Mouse (Mus musculus) midbrain, embryonic 10.5 days (tissue): ENCODE measurements around the gene Slc13a3. TPM values are rescaled to one million over a fixed set of nuclear protein-coding genes. Genes with fewer than 3 reads are reported as not detected.

Source experiments
- DNase-seq: peaks from one replicate; pipeline ENCODE4 v3.0.0-alpha.2; 2017; ENCODE audit warnings: low spot score
- H3K27ac ChIP-seq: fragments of 300-500 bp; sonication (generic); replicated peaks from 2 replicates; pipeline ENCODE4 v1.5.1; 2016; ENCODE audit warnings: mild to moderate bottlenecking
- H3K27me3 ChIP-seq: fragments of 300-500 bp; sonication (generic); 2 replicates; pipeline ENCODE4 v1.6.1; 2016; ENCODE audit warnings: low read depth, mild to moderate bottlenecking; ENCODE audit not compliant: poor library complexity, severe bottlenecking
- H3K36me3 ChIP-seq: fragments of 300-500 bp; sonication (generic); 2 replicates; pipeline ENCODE4 v1.6.1; 2016; ENCODE audit warnings: mild to moderate bottlenecking, moderate library complexity
- H3K4me1 ChIP-seq: fragments of 300-500 bp; sonication (generic); 2 replicates; pipeline ENCODE4 v1.6.1; 2016
- H3K4me3 ChIP-seq: fragments of 300-500 bp; sonication (generic); 2 replicates; pipeline ENCODE4 v1.5.1; 2016; ENCODE audit warnings: mild to moderate bottlenecking, moderate library complexity
- H3K9me3 ChIP-seq: fragments of 300-500 bp; sonication (generic); replicated peaks from 2 replicates; pipeline ENCODE4 v1.6.1; 2016; ENCODE audit warnings: mild to moderate bottlenecking
- WGBS: fragments of 180-500 bp; shearing (Covaris S2); methylation state at CpG from one replicate; pipeline ENCODE4 v1.1.7; 2016; 5-methylcytosine and 5-hydroxymethylcytosine counted together
- polyA plus RNA-seq: library from polyadenylated mRNA; unstranded; fragments of >200 nt; fragmentation: Nextera tagmentation; extraction: Ambion mirVana; gene quantifications from 2 replicates; pipeline ENCODE4 v1.2.1, GENCODE M21; 2016

The Slc13a3 gene
- polyA plus RNA-seq, 1 experiment from 2014 or later, result 0.48 TPM

- no peaks in the 10 kb centered on the region for H3K9me3 ChIP-seq
- no peaks in the 10 kb centered on the region for H3K27me3 ChIP-seq
- peak overlapping the region; percentile 72 for H3K27ac ChIP-seq
- DNase-seq, result no peak
- WGBS, result 69% methylated on average over 4 of the region's 4 CpGs
- no peak overlapping the region for H3K4me3 ChIP-seq
- peaks cover 46% of the 10 kb centered on the region for H3K4me1 ChIP-seq
- H3K36me3 ChIP-seq, result no peaks in the 10 kb centered on the region
These were observed 53.3 kb downstream of the Slc13a3 start for GRCm38 (mm10) chr2:165419670-165420111.

DNA sequence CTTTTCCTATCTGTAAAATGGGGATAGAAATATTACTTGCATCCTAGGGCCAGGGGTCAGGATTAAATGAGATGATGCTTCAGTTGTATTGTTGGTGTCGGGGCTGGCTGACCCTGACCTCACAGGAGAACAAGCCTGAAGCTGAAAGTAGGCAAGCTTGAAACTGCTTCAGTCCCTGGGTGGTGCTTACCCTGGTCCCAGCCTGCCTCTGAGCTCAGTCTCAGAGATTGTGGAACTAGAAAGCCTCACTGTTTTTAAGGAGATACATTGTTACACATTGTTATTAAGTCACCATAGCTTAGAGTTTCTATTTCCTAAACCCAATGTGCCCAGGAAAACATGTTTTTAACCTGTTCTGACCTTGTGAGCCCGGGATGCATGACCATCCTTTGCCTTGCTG is 54.5 kb downstream of the Slc13a3 start:
- H3K9me3 ChIP-seq, result no peaks in the 10 kb centered on the region
- WGBS, result 87% methylated on average over 2 of the region's 2 CpGs
- peaks cover 58% of the 10 kb centered on the region for H3K4me1 ChIP-seq
- no peak overlapping the region for H3K4me3 ChIP-seq
- no peak overlapping the region for H3K27ac ChIP-seq
- DNase-seq, result no peak
- H3K27me3 ChIP-seq, result no peaks in the 10 kb centered on the region
- H3K36me3 ChIP-seq, result no peaks in the 10 kb centered on the region

DNA sequence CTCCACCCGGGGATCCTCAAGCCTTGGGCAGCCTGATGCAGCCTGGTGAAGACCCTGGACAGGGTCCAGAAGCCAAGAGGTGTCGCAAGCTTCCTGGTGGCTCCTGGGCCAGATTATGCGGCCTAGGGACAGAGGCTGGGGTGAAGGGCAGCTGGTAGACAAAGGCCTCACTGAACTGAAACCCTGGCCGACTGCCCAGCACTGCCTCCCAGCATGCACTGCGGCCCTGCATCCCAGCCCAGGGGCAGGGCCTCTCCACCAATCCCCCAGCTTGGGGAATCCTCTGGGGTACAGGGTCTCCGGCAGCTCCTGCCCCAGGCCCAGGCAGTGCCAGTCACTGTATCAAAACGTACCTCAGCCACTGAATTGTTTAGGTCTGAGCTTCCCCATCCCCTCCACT is 55.7 kb downstream of the Slc13a3 start:
- no peaks in the 10 kb centered on the region for H3K9me3 ChIP-seq
- H3K27ac ChIP-seq, result peak overlapping the region; percentile 81
- peak; percentile 46 for DNase-seq
- no peaks in the 10 kb centered on the region for H3K27me3 ChIP-seq
- H3K36me3 ChIP-seq, result no peaks in the 10 kb centered on the region
- H3K4me1 ChIP-seq, result peaks cover 58% of the 10 kb centered on the region
- H3K4me3 ChIP-seq, result no peak overlapping the region
- WGBS, result 60% methylated on average over 7 of the region's 7 CpGs

DNA sequence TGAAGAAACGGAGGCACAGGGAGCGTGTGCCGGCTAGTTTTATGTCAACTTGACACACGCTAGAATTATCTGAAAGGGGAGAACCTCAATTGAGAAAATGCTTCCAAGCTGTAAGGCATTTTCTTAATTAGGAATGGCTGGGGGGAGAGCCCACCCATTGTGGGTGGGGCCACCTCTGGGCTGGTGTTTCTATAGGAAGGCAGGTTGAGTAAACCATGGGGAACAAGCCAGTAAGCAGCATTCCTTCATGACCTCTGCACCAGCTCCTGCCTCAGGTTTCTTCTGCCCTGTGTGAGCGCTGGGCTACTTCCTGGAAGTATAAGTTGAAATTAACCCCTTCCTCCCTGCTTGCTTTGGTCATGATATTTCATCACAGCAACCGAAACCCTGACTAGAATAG is 57.2 kb downstream of the Slc13a3 start:
- WGBS, result 74% methylated on average over 6 of the region's 6 CpGs
- Histone ChIP-seq H3K27ac (peak overlapping the region; percentile 81), H3K9me3 (no peaks in the 10 kb centered on the region), H3K27me3 (no peaks in the 10 kb centered on the region), H3K4me3 (no peak overlapping the region), H3K36me3 (no peaks in the 10 kb centered on the region), H3K4me1 (peaks cover 58% of the 10 kb centered on the region)
- no peak for DNase-seq

DNA sequence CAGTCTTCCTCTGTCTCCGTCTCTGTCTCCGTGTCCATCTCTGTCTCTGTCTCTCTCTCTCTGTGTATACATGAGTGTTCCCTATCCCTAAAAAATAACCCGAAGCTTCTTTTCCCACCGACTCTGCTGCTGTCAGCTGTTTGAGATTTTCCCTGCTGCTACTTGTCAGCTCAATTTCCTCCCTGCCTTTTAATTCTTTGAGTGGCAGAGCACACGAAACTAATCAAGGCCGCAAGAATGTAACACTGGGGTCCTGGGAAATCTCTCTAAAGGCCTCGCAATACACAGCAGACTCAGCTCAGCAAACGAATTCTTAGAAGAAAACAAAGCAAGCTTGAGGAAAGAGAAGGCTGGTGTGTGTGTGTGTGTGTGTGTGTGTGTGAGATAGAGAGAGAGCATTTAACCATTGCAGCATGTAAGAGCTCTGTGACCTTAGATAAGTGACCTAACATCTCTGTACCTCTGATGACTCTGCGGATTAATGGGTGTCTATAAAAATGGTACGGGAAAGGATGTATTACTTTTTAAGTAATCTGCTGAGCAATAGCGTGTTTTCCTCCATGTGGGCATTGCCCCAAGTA is 57.8 kb downstream of the Slc13a3 start:
- 49% methylated on average over 11 of the region's 11 CpGs for WGBS
- peak overlapping the region; percentile 81 for H3K27ac ChIP-seq
- DNase-seq, result peak; percentile 30

GRCm38 (mm10) chr2:165414321-165414720 is 58.7 kb downstream of the Slc13a3 start:
- 76% methylated on average over 5 of the region's 5 CpGs for WGBS
- no peaks in the 10 kb centered on the region; the same call in 1 of the 2 replicates for H3K27me3 ChIP-seq
- H3K36me3 ChIP-seq, result no peaks in the 10 kb centered on the region
- H3K4me1 ChIP-seq, result peaks cover 43% of the 10 kb centered on the region
- no peak overlapping the region for H3K4me3 ChIP-seq
- no peak for DNase-seq
- no peaks in the 10 kb centered on the region for H3K9me3 ChIP-seq
- H3K27ac ChIP-seq, result peak overlapping the region; percentile 81

More for the DNA sequence above, 57.8 kb downstream of the Slc13a3 start:
- H3K9me3 ChIP-seq, result no peaks in the 10 kb centered on the region
- H3K36me3 ChIP-seq, result no peaks in the 10 kb centered on the region
- peaks cover 52% of the 10 kb centered on the region for H3K4me1 ChIP-seq
- no peak overlapping the region for H3K4me3 ChIP-seq
- no peaks in the 10 kb centered on the region for H3K27me3 ChIP-seq

DNA sequence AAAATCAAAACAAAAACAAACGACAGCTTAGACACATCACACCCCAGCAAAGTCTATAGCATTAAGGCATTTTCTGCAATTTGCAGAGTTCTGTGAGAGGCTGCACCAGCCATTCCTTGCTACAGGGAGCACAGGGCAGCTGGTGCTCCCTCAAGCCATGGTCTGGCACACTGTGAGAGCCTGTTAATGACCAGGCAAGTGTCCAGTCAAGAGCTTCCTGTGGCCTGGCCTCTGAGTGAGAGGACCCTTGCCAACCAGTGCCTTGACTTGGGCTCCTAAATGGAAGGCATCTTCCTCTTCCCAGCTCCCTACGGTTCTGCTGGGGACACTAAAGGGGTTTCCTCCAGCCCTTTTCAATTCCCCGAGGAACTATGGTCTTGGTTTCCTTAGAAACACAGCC is 59.1 kb downstream of the Slc13a3 start:
- 48% methylated on average over 3 of the region's 3 CpGs for WGBS
- H3K27ac ChIP-seq, result peak overlapping the region; percentile 81

DNA sequence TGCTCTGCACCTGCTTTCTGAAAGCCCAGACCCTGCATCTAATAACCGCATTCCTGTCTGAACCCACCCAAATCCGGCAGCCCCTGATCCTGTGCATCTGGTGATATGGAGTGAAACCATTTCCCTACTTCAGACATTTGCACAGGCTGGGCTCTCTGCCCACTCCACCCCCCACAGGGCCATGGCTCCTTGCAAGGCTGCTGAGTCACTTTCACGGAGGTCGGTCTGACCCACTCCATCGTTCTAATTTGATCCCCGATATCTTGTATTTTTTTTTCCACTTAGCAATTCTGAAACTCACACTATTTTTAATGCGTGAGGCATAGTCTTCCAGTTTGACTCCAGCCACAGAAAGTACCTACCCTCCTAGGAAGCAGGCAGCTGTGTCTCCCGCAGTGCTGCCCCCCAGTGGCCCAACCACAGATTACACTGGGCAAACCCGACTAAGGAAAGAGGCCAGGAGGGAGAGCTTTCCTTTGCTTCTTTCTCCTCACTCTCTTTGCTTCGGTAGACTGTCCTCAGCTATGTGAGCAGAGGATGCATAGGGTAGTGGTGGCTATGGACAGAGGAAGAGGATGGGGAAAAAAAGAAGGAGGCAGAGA is 65.2 kb downstream of the Slc13a3 start:
- 57% methylated on average over 10 of the region's 10 CpGs for WGBS
- DNase-seq, result peak; percentile 73
- no peak overlapping the region for H3K27ac ChIP-seq

More for the DNA sequence above, 59.1 kb downstream of the Slc13a3 start:
- H3K36me3 ChIP-seq, result no peaks in the 10 kb centered on the region
- H3K4me3 ChIP-seq, result no peak overlapping the region
- H3K9me3 ChIP-seq, result no peaks in the 10 kb centered on the region
- DNase-seq, result no peak
- no peaks in the 10 kb centered on the region; the same call in 1 of the 2 replicates for H3K27me3 ChIP-seq
- peaks cover 41% of the 10 kb centered on the region for H3K4me1 ChIP-seq

DNA sequence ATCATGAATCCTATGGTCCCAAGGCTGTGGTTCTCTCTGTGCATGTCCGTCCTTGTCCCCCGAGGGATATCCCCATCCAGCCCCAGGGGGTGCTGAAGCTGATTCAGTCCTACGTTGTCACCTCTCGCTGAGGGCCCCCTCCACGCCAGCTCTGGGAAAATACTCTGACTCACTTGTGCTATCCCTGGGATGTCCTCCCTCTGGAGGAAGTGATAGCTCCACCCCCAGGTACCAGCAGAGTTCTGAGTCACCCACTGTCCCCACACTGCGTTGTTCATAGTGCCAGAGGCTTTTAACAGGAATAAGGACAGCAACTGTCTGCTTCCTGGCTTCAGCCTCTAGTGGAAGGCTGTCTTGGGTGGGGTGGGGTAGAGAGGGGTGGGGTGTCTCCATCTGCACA is 67.7 kb downstream of the Slc13a3 start:
- Histone ChIP-seq H3K36me3 (no peaks in the 10 kb centered on the region), H3K27me3 (no peaks in the 10 kb centered on the region; the same call in 1 of the 2 replicates), H3K4me1 (peaks cover 14% of the 10 kb centered on the region), H3K9me3 (no peaks in the 10 kb centered on the region), H3K27ac (0 out of 2 replicates have a peak overlapping the region, but pooled peaks have one; percentile 33), H3K4me3 (no peak overlapping the region)
- 65% methylated on average over 6 of the region's 6 CpGs for WGBS
- DNase-seq, result no peak

More for the DNA sequence above, 65.2 kb downstream of the Slc13a3 start:
- no peaks in the 10 kb centered on the region; the same call in 1 of the 2 replicates for H3K27me3 ChIP-seq
- no peak overlapping the region for H3K4me3 ChIP-seq
- H3K36me3 ChIP-seq, result no peaks in the 10 kb centered on the region
- H3K9me3 ChIP-seq, result no peaks in the 10 kb centered on the region
- peaks cover 12% of the 10 kb centered on the region for H3K4me1 ChIP-seq

DNA sequence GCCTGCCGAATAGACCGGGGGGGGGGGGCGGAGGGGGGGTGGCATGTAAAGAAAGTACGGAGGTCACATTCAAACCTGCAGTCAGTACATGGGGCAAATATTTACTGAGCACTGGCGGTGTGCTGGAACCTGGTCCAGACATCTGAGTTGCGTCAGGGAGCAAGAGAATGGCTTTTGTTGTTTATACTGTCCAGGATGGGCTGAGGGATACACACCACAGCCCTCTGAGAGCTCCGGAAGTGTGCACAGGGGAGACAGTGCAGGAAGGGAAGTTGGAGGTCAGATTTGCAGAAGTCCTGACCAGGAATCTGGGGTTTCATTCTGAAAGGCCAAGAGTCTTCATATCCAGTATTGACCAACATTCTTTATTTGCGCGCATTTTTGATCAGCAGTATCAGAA is 68.1 kb downstream of the Slc13a3 start:
- no peaks in the 10 kb centered on the region; the same call in 1 of the 2 replicates for H3K27me3 ChIP-seq
- no peaks in the 10 kb centered on the region for H3K9me3 ChIP-seq
- no peak overlapping the region for H3K4me3 ChIP-seq
- 84% methylated on average over 9 of the region's 9 CpGs for WGBS
- H3K27ac ChIP-seq, result no peak overlapping the region
- no peaks in the 10 kb centered on the region for H3K36me3 ChIP-seq
- no peak for DNase-seq
- peaks cover 14% of the 10 kb centered on the region for H3K4me1 ChIP-seq

DNA sequence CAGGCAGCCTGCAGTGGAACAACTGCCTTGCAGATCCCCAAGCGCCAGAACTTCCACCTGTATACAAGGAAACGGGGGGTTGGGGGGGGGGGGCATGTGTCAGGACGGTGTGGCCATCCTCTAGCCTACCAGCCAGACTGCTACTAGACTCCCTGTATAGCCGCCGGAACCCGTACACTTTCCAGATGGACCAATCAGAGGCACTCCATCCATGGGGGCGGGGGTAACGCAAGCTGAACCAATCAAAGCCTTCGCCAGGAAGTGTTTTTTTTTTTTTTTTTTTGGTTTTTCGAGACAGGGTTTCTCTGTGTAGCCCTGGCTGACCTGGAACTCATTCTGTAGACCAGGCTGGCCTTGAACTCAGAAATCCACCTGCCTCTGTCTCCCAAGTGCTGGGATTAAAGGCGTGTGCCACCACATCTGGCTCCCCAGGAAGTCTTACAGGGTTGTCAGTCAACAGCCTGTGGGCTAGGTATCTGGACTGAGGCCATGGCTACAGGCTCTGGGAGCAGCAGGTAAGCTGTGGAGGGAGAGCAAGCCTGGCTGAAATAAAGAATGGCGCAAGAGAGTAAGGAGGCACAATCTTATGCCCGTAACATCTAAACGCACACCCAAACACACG is 74.8 kb downstream of the Slc13a3 start:
- Histone ChIP-seq H3K4me1 (peaks cover 27% of the 10 kb centered on the region), H3K36me3 (no peaks in the 10 kb centered on the region), H3K4me3 (0 out of 2 replicates have a peak overlapping the region, but pooled peaks have one; percentile 16), H3K9me3 (no peaks in the 10 kb centered on the region), H3K27ac (peak overlapping the region; percentile 74), H3K27me3 (no peaks in the 10 kb centered on the region)
- 55% methylated on average over 15 of the region's 15 CpGs for WGBS
- peak; percentile 38 for DNase-seq

DNA sequence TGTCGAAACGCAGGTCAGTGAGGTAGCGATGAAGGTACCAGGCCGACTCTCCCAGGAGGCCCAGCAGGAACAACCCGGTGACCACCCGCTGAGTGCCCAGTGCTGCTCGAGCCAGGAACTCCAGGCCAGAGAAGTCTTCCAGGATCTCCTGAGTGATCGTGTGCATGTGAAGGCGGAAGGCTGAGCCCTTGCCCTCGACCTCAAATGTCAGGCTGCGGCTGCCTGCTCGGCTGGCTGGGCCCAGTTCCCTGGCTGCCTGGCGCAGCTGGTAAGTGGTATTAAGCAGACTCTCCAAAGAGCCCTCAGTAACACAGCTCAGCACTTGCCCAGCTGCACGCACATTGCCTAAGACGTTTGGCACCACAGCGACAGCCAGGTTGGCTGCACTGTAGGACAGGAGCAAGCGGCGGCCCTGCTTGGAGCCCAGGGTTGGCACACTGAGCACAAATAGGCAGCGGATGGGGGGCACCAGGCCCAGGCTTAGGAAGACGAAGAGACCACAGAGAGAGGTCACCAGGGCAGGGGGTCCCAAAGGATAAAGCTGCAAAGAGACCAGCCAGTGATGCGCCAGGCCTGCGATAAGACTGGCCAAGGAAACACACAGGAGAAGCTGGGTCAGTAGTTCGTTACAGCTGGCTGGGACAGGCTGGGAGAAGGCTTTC is 75.4 kb downstream of the Slc13a3 start:
- H3K27ac ChIP-seq, result peak overlapping the region; percentile 74
- no peak for DNase-seq

More for the DNA sequence above, 75.4 kb downstream of the Slc13a3 start:
- Histone ChIP-seq H3K9me3 (no peaks in the 10 kb centered on the region), H3K36me3 (no peaks in the 10 kb centered on the region), H3K4me1 (peaks cover 27% of the 10 kb centered on the region), H3K4me3 (0 out of 2 replicates have a peak overlapping the region, but pooled peaks have one; percentile 16), H3K27me3 (no peaks in the 10 kb centered on the region)
- 73% methylated on average over 23 of the region's 23 CpGs for WGBS
